Mouse (Mus musculus): Measurements from ENCODE around the gene Sema7a.
A peak's percentile ranks its signal among the peaks of the same experiment; 100 is the strongest.

The Sema7a gene

GRCm38 (mm10) chr9:57959886-57960866, 20.3 kb downstream of the Sema7a start:
- DNase-seq (ENCODE audit: low read depth, low spot score) = no peak

- DNase-seq (ENCODE audit: low read depth, low spot score) = no peak
Observed at GRCm38 (mm10) chr9:57961226-57961625, 21.3 kb downstream of the Sema7a start.

DNA sequence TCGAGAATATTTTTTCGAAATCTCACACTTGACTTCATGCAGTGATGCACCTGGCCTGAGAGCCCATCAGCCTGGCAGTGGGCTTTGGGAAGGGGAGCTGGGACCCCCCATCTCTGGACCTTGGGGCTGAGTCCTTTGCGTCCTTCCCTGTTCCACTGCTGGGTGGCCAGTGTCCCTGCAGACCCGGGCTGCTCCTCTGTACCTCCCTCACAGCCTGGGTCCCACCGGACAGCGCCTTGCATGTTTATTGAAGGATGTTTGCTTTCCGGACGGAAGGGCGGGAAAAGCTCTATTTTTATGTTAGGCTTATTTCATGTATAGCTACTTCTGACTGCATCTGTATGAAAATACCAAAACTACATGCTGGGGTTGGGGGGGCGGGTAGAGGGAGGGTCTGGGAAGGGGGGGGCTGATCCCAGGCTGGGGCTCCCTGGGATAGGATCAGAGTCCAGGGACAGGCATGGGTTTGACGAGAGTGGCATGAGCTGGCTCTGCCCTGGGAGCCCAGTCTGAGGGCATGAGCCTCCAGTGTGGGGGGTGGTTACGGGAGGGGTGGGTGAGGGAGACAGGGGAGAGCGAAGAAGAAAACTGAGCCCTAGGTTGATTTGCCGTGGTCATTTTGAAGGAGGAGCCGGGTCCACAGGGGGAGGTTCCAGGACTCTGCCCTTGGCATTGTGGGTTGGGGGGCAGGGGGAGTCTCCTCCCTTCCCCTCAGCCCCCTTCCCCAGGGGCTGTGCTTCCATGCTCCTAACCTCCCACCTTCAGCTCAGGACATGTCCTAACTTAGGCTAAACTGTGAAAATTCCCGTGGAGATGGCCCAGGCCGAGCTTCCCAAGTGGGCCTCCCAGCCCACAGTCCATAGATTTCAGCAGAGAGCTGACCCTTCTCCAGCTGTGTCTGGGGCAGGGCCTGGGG, 22.2 kb downstream of the Sema7a start:
- no peak for DNase-seq (ENCODE audit: low read depth, low spot score)

DNA sequence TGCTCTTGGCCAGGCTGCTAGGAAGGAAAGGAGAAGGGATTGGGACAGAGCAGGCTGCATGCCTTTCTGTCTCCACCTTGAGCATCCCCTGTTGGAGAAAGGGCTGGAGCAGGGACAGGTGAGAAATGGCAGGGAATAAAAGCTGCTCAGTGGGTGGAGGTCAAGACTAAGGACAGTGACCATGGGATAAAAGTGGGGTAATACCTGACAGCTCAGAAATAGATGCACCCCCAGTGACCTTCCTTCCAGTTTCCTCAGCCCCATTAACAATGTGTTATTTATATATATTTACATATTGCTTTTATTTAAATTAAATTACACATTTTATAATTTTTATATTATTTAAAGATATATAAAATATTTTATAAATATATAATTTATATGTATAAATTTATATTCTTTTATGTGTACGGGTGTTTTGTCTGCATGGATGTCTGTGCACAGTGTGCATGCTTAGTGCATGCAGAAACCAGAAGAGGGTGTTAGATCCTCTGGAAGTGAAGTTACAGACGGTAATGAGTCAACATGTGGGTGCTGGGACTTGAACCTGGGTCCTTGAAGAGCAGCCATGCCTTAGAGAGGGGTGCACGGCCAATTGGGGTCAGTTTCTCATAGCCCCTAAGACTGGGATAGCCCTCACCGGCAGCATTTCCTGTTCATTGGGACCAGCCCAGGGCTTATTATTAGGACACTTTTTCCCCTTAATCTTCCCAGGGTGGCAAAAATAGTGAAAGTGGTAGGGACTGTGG, 23.5 kb downstream of the Sema7a start:
- DNase-seq (ENCODE audit: low read depth, low spot score) = no peak

DNA sequence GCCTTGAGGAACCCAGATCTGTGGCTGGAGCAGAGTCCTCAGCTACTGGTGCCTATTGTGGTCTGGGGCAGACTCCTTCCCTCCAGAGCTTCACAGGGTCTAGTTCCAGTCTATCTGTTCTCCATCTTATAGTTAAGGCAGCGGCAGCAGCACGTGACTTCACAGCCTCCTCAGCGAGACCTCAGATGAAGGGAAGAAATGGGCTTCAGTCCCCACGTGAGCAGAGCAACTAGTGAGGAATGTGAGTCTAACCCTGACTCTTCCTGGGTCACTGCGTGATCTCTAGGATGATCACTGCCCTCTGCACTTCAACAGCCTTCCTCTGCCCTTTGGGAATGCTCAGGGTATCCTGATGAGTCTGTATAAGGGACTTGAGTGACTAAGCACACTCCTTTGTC, 24.1 kb downstream of the Sema7a start:
- no peak for DNase-seq (ENCODE audit: low read depth, low spot score)

DNA sequence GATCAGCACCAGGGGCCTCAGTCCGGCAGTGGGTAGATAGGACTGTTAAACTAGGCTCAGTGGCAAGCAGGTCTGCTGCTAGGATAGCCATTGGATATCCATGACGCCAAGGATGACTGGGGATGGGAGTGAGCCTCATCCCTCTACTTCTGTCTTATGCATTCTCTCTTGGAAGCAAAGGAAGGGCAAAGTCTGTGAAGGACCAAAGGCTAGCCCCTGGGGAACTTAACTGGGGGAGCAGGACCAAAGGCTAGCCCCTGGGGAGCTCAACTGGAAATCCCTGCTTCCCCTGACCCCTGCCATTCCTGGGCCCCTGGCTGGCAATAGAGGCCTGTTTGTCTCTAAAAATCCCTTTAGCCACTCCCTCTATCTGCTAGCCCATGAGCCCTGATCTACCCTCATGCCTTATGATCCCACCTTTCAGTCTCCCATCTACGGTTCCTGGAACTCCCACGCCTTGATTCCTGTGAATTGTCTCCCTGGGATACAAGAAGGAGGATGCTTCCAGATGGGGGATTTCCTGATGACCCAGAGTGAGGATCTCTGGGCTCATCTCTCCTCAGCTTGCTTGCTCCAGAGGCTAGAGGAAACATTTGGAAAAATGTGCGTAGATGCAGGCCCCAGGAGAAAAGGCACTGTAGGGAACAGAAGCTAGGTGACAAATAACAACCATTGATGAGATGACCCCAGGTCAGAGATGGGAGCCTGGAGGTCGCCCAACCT, 24.8 kb downstream of the Sema7a start:
- no peak for DNase-seq (ENCODE audit: low read depth, low spot score)

- DNase-seq (ENCODE audit: low read depth, low spot score) = no peak
Observed at GRCm38 (mm10) chr9:57965281-57966185, 25.6 kb downstream of the Sema7a start.

- DNase-seq (ENCODE audit: low read depth, low spot score) = no peak
Observed at GRCm38 (mm10) chr9:57967237-57967960, 27.5 kb downstream of the Sema7a start.

- no peak for DNase-seq (ENCODE audit: low read depth, low spot score)
Observed at GRCm38 (mm10) chr9:57968166-57968771, 28.4 kb downstream of the Sema7a start.

- peak; percentile 33 for DNase-seq (ENCODE audit: low read depth, low spot score)
Observed at GRCm38 (mm10) chr9:57968783-57969542, 29.1 kb downstream of the Sema7a start.

DNA sequence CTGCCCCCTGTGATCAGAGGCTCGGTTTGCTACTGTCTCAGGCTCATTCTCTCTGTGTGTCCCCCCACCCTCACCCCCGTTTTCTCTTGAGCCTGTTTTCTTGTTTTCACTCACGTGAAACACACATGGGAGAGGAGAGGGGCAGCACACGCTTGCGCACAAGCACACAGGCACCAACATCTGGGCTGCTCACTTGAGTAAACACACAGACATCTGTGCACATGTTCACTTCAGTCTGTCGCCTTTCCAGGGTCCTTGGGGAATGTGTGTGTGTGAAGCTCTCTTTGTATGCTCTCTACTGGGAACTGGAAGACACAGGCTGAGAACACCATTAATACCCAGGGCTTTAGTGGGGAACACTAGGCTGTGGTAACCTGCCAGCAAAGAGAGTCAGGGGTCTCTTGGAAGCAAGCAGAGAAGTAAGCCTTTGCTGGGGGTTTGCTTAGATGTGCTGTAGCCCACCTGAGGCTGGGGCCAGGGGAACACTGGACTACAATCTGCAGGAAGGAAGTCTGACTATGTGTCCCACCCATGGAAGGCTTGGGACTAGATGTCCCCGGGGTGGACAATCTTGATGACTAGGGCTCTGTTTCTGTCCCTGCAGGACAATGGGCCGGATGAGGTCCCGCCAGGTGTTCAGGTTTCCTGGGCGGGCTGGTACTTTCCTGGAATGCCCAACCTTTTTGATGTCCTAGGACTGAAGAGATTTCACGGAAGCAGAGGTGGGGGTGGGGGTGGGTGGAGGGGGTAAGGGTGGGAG, 30.0 kb downstream of the Sema7a start:
- no peak for DNase-seq (ENCODE audit: low read depth, low spot score)

DNA sequence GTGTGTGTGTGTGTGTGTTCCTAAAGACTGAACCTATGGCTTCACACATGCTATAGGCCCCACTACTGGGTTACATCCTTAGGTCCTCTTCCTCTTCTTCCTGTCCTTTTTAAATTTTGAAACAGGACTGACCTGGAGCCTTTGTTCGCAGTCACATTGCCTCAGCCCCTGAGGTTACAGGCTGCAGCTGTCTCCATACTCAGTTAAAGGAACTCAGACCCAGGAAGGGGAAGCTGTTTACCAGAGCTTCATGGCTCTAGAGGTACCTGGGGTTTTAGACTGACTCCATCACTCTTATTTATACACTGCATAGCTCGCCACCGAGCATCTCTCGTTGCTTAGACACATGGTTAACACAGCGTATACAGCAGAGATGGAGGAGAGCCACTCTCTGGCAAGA, 31.5 kb downstream of the Sema7a start:
- peak; percentile 37 for DNase-seq (ENCODE audit: low read depth, low spot score)

DNA sequence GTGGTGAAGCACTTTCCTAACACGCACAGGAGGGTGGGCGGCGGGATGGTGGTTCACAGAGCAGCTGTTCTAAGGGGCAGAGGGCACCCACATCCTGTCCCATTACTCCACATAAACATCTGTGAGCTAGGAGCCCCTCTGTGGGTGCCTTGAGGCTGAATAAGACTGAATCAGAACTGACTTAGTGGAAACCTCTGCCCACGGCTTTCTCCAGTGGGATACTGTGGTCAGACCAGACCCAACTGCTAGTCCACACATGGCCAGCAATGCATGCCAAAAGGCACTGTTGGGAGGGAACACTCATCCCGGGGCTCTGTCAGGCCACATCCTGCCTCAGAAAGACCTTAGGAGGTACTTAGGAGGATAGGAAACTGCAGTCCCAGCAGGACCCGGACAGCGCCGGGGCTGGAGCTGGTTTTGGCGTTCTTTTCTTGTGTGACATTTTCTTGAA, 32.3 kb downstream of the Sema7a start:
- peak; percentile 83 for DNase-seq (ENCODE audit: low read depth, low spot score)

DNA sequence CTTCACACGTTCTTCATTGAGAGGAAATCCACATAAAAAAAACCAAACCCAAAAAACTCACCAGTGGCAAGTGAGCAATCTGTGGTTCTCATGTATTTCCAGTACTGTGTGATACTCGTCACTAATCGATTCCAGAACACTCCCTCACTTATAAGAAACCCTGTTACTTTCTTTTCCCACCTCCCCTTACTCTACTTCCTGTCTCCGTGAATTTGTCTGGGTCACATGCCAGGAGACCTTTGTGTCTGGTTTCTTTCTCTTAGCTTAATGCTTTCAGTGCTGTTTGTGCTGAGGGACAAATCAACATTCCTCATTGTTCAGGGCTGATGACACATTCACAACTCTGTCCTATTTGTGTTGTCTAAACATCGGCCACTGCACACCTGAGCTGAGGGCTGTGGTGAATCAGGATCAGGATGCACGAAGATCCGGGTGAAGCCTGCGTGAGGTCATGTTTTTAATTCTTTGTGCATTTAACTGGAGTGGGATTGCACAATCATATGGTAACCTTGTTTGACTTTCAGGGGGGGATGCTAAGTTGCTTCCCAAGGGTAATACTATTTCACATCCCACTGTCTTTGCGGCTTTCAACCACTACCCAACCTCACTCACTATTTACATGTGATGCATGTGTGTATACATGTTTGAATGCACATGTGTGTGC, 33.0 kb downstream of the Sema7a start:
- peak; percentile 57 for DNase-seq (ENCODE audit: low read depth, low spot score)

- peak; percentile 65 for DNase-seq (ENCODE audit: low read depth, low spot score)
Observed at GRCm38 (mm10) chr9:57973440-57974066, 33.6 kb downstream of the Sema7a start.

- peak; percentile 48 for DNase-seq (ENCODE audit: low read depth, low spot score)
Observed at GRCm38 (mm10) chr9:57974221-57974620, 34.3 kb downstream of the Sema7a start.

Measured in 3T3-L1 (cell line).